Mouse (Mus musculus): Measurements from ENCODE around the gene Fgf9. TPM values are rescaled to one million over a fixed set of nuclear protein-coding genes. Genes with fewer than 3 reads are reported as not detected.

The Fgf9 gene
- total and polyA plus RNA-seq, 3 experiments = 0.01 TPM; not detected in 2

DNA sequence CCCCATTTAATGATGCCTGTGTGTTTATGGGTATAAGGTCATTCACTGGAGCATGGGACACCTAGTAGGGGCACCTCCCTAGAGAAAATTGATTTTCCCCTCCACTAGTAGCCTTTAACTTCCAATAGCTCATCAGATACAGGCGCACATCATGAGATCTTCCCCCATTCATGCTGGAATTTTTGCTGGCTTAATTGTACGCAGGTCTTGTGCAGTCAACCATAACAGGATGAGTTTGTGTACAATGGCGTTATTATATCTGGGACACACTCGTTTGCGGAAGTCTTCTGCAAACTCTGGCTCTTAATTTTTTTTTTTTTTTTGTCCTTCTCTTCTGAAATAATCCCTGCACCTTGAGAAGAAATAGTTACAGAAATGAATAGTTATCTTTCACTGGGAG, 19.7 kb upstream of the Fgf9 start:
- Histone ChIP-seq H3K27ac (ENCODE audit: control insufficient read depth, low read depth, low read length) (no peak overlapping the region), H3K27me3 (ENCODE audit: control insufficient read depth in 1 of 2, insufficient read depth in 2 of 2, low read length in 2 of 2) (no peaks in the 10 kb centered on the region), H3K9ac (ENCODE audit: control insufficient read depth, low read depth, low read length, poor library complexity, severe bottlenecking) (no peak overlapping the region), H3K79me2 (ENCODE audit: control insufficient read depth, insufficient read depth, low read length, poor library complexity) (no peaks in the 10 kb centered on the region), H3K4me3 (ENCODE audit: control insufficient read depth in 1 of 2, insufficient read depth in 1 of 2, low read depth in 2 of 2, low read length in 2 of 2) (no peak overlapping the region), H3K36me3 (ENCODE audit: control insufficient read depth in 1 of 2, insufficient read depth in 2 of 2, low read length in 2 of 2) (no peaks in the 10 kb centered on the region), H3K4me1 (ENCODE audit: control insufficient read depth in 1 of 2, insufficient read depth in 2 of 2, low read length in 2 of 2) (no peaks in the 10 kb centered on the region), H3K9me3 (replicated peaks; ENCODE audit: insufficient read depth, low read length) (no peaks in the 10 kb centered on the region)
- no peak for DNase-seq (ENCODE audit: low read depth, low spot score)
- TF ChIP-seq UBTF (IDR thresholded peaks at IDR 0.05; ENCODE audit: borderline replicate concordance, insufficient read depth, low read depth, low read length) (no peak), MYC (IDR thresholded peaks at IDR 0.05; ENCODE audit: low read depth, low read length) (no peak), ELF1 (IDR thresholded peaks at IDR 0.05; ENCODE audit: low read depth, low read length) (no peak), GATA1 (IDR thresholded peaks at IDR 0.05; ENCODE audit: low read depth, low read length) (no peak), NELFE (IDR thresholded peaks at IDR 0.05; ENCODE audit: low read depth, low read length) (no peak), ZC3H11A (IDR thresholded peaks at IDR 0.05; ENCODE audit: low read depth, low read length) (no peak), RAD21 (IDR thresholded peaks at IDR 0.05; ENCODE audit: low read depth, low read length) (no peak), BHLHE40 (IDR thresholded peaks at IDR 0.05; ENCODE audit: borderline replicate concordance, low read depth, low read length) (no peak), POLR2AphosphoS2 (IDR thresholded peaks at IDR 0.05; ENCODE audit: low read length) (no peak), CHD1 (IDR thresholded peaks at IDR 0.05; ENCODE audit: low read depth, low read length) (no peak), POLR2A (IDR thresholded peaks at IDR 0.05; ENCODE audit: control insufficient read depth in 1 of 2, insufficient read depth in 1 of 2, low read depth in 1 of 2, low read length in 2 of 2, poor library complexity in 1 of 2) (no peak), ZKSCAN1 (IDR thresholded peaks at IDR 0.05; ENCODE audit: low read depth, low read length) (no peak), HCFC1 (IDR thresholded peaks at IDR 0.05; ENCODE audit: low read depth, low read length) (no peak), USF2 (IDR thresholded peaks at IDR 0.05; ENCODE audit: borderline replicate concordance in 1 of 2, insufficient read depth in 1 of 2, low read depth in 1 of 2, low read length in 2 of 2) (no peak)

DNA sequence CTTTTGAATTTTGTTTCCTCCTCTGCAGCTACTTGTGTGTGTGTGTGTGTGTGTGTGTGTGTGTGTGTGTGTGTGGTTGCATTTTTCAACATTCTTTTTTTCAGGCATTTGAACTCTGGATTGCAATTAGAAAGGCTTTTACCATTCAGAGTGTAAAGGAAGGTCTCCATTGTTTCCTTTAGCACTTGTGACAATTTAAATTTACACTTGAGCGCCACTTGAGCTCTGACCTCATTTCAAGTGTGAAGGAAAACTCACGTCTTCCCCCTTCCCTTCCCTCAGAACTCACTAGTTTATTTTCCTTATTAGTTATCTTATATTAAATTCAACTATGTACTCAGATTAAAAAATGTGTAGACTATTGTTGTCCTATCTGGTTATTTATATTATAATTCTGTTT, 2.8 kb upstream of the Fgf9 start:
- Histone ChIP-seq H3K9me3 (replicated peaks; ENCODE audit: insufficient read depth, low read length) (no peaks in the 10 kb centered on the region), H3K36me3 (ENCODE audit: control insufficient read depth in 1 of 2, insufficient read depth in 2 of 2, low read length in 2 of 2) (no peaks in the 10 kb centered on the region), H3K79me2 (ENCODE audit: control insufficient read depth, insufficient read depth, low read length, poor library complexity) (no peaks in the 10 kb centered on the region), H3K4me3 (ENCODE audit: control insufficient read depth in 1 of 2, insufficient read depth in 1 of 2, low read depth in 2 of 2, low read length in 2 of 2) (no peak overlapping the region), H3K27me3 (ENCODE audit: control insufficient read depth in 1 of 2, insufficient read depth in 2 of 2, low read length in 2 of 2) (no peaks in the 10 kb centered on the region), H3K4me1 (ENCODE audit: control insufficient read depth in 1 of 2, insufficient read depth in 2 of 2, low read length in 2 of 2) (no peaks in the 10 kb centered on the region), H3K9ac (ENCODE audit: control insufficient read depth, low read depth, low read length, poor library complexity, severe bottlenecking) (no peak overlapping the region), H3K27ac (ENCODE audit: control insufficient read depth, low read depth, low read length) (no peak overlapping the region)
- no peak for DNase-seq (ENCODE audit: low read depth, low spot score)
- TF ChIP-seq MYC (IDR thresholded peaks at IDR 0.05; ENCODE audit: low read depth, low read length) (no peak), E2F4 (IDR thresholded peaks at IDR 0.05; ENCODE audit: borderline replicate concordance, low read depth, low read length) (no peak), SIN3A (IDR thresholded peaks at IDR 0.05; ENCODE audit: low read length) (no peak), ZMIZ1 (IDR thresholded peaks at IDR 0.05; ENCODE audit: low read depth, low read length) (no peak), TBP (IDR thresholded peaks at IDR 0.05; ENCODE audit: low read depth, low read length) (no peak), HCFC1 (IDR thresholded peaks at IDR 0.05; ENCODE audit: low read depth, low read length) (no peak), RCOR1 (IDR thresholded peaks at IDR 0.05; ENCODE audit: low read depth, low read length) (no peak), ETS1 (IDR thresholded peaks at IDR 0.05; ENCODE audit: low read depth, low read length) (no peak)

All from MEL (cell line).